Mouse (Mus musculus) thymus, adult 2 months (tissue): Measurements from ENCODE around the gene Gcnt3. TPM values are rescaled to one million over a fixed set of nuclear protein-coding genes. Genes with fewer than 3 reads are reported as not detected.

ENCODE experiments used
- DNase-seq: peaks from one replicate; pipeline ENCODE4 v3.0.0; 2021
- H3K27ac ChIP-seq: fragments of 200-500 bp; 2 replicates; pipeline ENCODE4 v1.5.1; 2012; ENCODE audit warnings: low read length, control low read depth; ENCODE audit not compliant: control insufficient read depth, insufficient read depth
- H3K27me3 ChIP-seq: fragments of 200-500 bp; 2 replicates; pipeline ENCODE4 v1.6.1; 2012; ENCODE audit warnings: mild to moderate bottlenecking, low read length, moderate library complexity, mixed read lengths; ENCODE audit not compliant: control insufficient read depth, insufficient read depth
- H3K36me3 ChIP-seq: fragments of 200-500 bp; 2 replicates; pipeline ENCODE4 v1.6.1; 2012; ENCODE audit warnings: mild to moderate bottlenecking, low read length, moderate library complexity; ENCODE audit not compliant: control insufficient read depth, insufficient read depth
- H3K4me1 ChIP-seq: fragments of 200-500 bp; replicated peaks from 2 replicates; pipeline ENCODE4 v1.6.1; 2012; ENCODE audit warnings: low read length; ENCODE audit not compliant: control insufficient read depth, insufficient read depth
- H3K4me3 ChIP-seq: fragments of 200-500 bp; 2 replicates; pipeline ENCODE4 v1.5.1; 2012; ENCODE audit warnings: mild to moderate bottlenecking, low read length, control low read depth, moderate library complexity; ENCODE audit not compliant: control insufficient read depth, insufficient read depth
- CTCF ChIP-seq: fragments of 200-500 bp; IDR thresholded peaks from 2 replicates; pipeline ENCODE4 v1.5.1; 2012; ENCODE audit warnings: mild to moderate bottlenecking, control low read depth, low read length, moderate library complexity, borderline replicate concordance; ENCODE audit not compliant: control insufficient read depth, poor library complexity, insufficient read depth; ENCODE audit errors: extremely low read depth
- POLR2A ChIP-seq: fragments of 200-500 bp; IDR thresholded peaks from 2 replicates; pipeline ENCODE4 v1.6.1; 2012; ENCODE audit warnings: mild to moderate bottlenecking, low read length, control low read depth, moderate library complexity; ENCODE audit not compliant: control insufficient read depth, poor library complexity, insufficient read depth; ENCODE audit errors: extremely low read depth
- WGBS: fragments of 180-500 bp; shearing (Covaris S2); methylation state at CpG from one replicate; pipeline ENCODE4 v1.1.7; 2018; 5-methylcytosine and 5-hydroxymethylcytosine counted together
- polyA plus RNA-seq: library from polyadenylated mRNA; depleted of rRNA; stranded (reverse); fragments of >200 nt; gene quantifications from 2 replicates; pipeline ENCODE4 v1.2.3, GENCODE M21; 2012; rRNA removed

The Gcnt3 gene
- polyA plus RNA-seq: 0.04 TPM in 1 of 2 replicates, not detected in the other

DNA sequence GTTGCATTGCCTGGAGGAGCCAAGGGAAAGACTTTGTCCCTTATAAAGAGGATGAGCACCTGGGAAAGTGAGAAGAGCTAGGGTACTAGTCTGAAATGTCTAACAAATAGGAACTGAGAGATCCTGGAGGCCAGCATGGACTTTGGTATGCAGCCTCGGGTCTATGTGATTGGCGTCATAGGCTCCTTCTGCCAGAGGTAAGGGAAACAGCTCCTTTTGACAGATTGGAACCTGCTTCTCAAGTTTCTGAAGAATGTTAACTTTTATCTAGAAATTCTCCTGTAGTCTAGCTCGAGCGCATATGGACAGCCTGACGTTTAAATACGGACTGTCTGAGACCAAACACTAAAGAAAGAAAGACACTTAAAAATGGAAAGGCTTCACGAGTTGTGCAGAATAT, at the start of gene Gcnt3:
Gcnt3 (minus strand) TSS at position 101 of the 400 bp plus-strand sequence.
- H3K27me3 ChIP-seq: no peaks in the 10 kb centered on the region
- DNase-seq: no peak
- H3K36me3 ChIP-seq: no peaks in the 10 kb centered on the region
- H3K4me3 ChIP-seq: no peak within 1 kb of the TSS
- peaks cover 9% of the 10 kb centered on the region for H3K4me1 ChIP-seq
- TF ChIP-seq CTCF (no peak), POLR2A (no peak)
- 91% methylated on average over 7 of the region's 7 CpGs for WGBS
- H3K27ac ChIP-seq: no peak within 1 kb of the TSS

DNA sequence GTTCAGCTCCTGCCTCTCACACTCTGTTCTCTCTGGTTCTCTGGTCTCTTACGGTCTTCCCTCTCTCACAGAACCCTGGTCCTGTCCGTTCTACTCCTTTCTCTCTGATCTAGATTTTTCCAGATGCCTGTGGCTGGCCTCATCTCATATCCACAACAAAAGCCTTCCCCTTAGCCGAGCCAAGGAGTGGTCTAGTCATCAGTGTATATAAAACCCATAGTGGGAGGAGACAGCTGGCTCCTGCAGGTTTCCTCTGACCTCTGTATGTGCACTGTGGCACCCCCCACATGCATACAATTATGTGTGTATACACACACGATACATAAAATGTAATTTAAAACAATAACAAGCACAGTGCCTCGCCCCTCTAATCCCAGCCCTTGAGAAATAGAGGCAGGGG, 49.5 kb upstream of the Gcnt3 start:
- H3K27me3 ChIP-seq: no peaks in the 10 kb centered on the region
- no peak for TF ChIP-seq CTCF
- TF ChIP-seq POLR2A: no peak
- H3K27ac ChIP-seq: no peak overlapping the region
- no peaks in the 10 kb centered on the region for H3K36me3 ChIP-seq
- peaks cover 3% of the 10 kb centered on the region for H3K4me1 ChIP-seq
- H3K4me3 ChIP-seq: no peak overlapping the region
- no peak for DNase-seq
- 86% methylated on average over 5 of the region's 5 CpGs for WGBS

DNA sequence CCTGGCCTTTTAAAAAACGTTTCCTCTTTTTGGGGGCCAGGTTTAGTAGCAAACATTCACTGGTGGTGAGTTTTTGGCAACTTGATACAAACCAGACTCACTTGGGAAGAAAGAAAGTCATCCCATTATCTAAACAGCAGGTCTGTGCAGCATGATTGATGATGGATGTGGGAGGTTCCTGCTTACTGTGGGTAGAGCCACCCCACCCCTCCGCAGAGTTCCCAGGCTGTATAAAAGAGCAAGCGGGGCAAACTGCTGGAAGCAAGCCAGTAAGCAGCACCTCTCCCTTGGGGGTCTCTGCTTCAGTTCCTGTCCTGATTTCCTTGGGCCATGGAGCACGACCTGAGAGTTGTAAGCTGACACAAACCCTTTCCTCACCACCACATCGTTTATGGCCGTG, 48.2 kb upstream of the Gcnt3 start:
- Histone ChIP-seq H3K36me3 (no peaks in the 10 kb centered on the region), H3K4me3 (no peak overlapping the region), H3K4me1 (peaks cover 9% of the 10 kb centered on the region), H3K27me3 (no peaks in the 10 kb centered on the region), H3K27ac (no peak overlapping the region)
- TF ChIP-seq POLR2A (no peak), CTCF (no peak)
- WGBS: 63% methylated on average over 6 of the region's 6 CpGs
- DNase-seq: no peak

DNA sequence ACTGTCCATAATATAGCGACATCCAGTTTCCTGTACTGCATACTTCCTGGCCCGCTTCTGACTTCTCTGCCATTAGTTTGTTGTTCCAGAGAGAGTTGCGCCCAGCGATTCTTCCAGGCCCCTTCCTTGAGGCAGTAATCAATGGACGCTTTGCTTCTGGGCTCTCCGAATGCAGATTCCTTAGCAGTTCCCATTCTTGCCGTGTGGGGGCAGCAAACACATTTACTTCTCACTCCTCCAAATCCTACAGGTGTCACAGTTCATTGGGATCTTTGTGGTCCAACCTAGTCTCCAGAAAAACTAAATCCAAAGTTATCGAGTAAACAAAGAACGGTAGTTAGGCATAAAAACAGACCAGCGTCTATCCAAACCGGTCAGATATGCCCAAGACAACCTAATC, 46.2 kb upstream of the Gcnt3 start:
- DNase-seq: peak; percentile 56
- Histone ChIP-seq H3K4me1 (peaks cover 21% of the 10 kb centered on the region), H3K36me3 (no peaks in the 10 kb centered on the region), H3K4me3 (no peak overlapping the region), H3K27me3 (no peaks in the 10 kb centered on the region), H3K27ac (no peak overlapping the region)
- WGBS: 86% methylated on average over 11 of the region's 11 CpGs
- TF ChIP-seq CTCF (no peak), POLR2A (no peak)

DNA sequence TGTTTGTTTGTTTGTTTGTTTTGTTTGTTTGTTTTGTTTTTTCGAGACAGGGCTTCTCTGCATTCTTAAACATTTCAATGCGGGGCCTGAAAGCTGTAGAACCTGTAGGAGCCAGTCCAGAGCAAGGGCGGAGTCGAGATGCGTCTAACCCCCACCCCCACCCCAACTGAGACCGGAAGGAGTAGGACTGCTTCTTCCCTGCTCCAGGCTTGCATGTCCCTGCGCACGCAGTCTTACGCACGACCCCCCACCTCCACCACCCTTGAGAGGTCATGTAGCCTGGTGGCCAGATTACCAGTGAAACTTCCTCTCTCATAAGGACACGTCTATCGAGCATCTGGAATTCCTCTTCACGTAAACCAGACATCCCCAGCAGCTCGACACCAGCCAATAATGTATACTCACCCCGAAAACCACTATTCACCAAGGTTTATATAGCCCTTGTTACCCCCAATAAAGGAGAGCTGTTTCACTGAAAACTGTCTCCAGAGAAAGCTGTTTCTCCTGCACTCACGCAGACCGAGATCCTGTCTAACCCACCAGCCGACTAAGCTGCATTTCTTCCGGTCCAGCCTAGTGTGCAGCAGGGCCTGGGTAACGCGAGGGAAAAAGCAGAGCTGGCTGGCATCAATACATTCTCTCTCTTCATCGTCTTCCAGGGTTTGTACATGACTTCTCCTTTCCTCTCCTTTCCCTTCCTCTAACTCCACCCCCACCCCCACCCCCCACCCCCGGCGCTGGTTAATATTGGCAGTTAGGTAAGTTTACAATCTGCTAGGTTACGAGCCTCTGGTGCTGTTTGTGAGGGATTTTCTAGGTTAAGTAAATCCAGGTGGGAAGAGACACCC, 44.7 kb upstream of the Gcnt3 start:
- Histone ChIP-seq H3K4me1 (peaks cover 31% of the 10 kb centered on the region), H3K36me3 (no peaks in the 10 kb centered on the region), H3K27me3 (no peaks in the 10 kb centered on the region), H3K4me3 (no peak overlapping the region), H3K27ac (no peak overlapping the region)
- TF ChIP-seq POLR2A (no peak), CTCF (no peak)
- 58% methylated on average over 25 of the region's 25 CpGs for WGBS
- no peak for DNase-seq

DNA sequence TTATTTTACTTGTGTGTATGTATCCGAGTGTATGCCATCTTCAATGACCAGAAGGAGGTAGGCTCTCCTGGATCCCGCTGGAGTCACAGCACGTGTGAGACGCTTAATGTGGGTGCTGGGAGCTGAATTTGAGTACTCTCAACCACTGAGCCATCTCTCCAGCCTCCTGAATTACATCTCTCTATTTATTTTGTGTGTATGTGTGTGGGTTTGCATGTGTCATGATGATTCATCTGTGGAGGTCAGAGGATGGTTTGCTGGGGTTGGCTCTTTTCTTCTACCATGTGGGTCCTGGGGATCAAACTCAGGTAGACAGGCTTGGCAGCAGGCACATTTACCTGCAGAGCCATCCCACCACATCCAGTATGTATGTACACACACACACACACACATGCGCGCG, 43.9 kb upstream of the Gcnt3 start:
- Histone ChIP-seq H3K27ac (no peak overlapping the region), H3K27me3 (no peaks in the 10 kb centered on the region), H3K36me3 (no peaks in the 10 kb centered on the region), H3K4me1 (peaks cover 31% of the 10 kb centered on the region), H3K4me3 (no peak overlapping the region)
- TF ChIP-seq POLR2A: no peak
- no peak for TF ChIP-seq CTCF
- no peak for DNase-seq
- WGBS: 98% methylated on average over 7 of the region's 7 CpGs

DNA sequence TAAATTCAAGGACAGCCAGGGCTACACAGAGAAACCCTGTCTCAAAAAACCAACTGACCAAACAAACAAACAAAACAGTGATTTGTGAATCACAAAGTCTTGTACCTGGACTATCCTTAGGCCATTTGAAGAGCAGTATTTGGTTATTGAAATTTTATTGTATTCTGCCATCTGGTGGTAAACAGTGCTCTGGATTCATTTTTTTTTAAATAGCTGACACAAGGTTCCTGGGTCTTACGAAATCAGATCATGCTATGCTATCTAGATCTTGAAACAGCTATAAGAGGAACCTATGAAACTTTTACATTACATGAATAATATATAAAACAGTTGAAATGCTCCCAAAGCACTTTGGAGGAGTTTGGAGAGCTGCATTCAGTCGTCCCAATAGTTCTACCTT, 43.1 kb upstream of the Gcnt3 start:
- no peak for DNase-seq
- 60% methylated on average over 2 of the region's 2 CpGs for WGBS
- no peaks in the 10 kb centered on the region for H3K27me3 ChIP-seq

More for the DNA sequence above, 43.1 kb upstream of the Gcnt3 start:
- TF ChIP-seq POLR2A (no peak), CTCF (no peak)
- Histone ChIP-seq H3K27ac (peak overlapping the region; percentile 100), H3K36me3 (no peaks in the 10 kb centered on the region), H3K4me1 (peaks cover 31% of the 10 kb centered on the region), H3K4me3 (no peak overlapping the region)
